Mouse (Mus musculus) small intestine, adult 2 months (tissue): ENCODE measurements at regions not wholly inside any gene's neighbourhood (a gene's known extent, or its start where the extent isn't known, plus 50 kb on each side); places are given as distances from the start of the nearest gene placed in this dataset.

Experiments
- CTCF ChIP-seq: fragments of 200-500 bp; IDR thresholded peaks from 2 replicates; pipeline ENCODE4 v1.5.1; 2012; ENCODE audit warnings: low read depth, mild to moderate bottlenecking, control low read depth, inconsistent platforms, low read length, moderate library complexity, mixed read lengths; ENCODE audit not compliant: insufficient replicate concordance, insufficient read length; ENCODE audit errors: extremely low read depth
- POLR2A ChIP-seq: fragments of 200-500 bp; IDR thresholded peaks from 2 replicates; pipeline ENCODE4 v1.6.1; 2012; ENCODE audit warnings: low read depth, mild to moderate bottlenecking, control low read depth, inconsistent platforms, low read length, moderate library complexity

GRCm38 (mm10) chr12:9912333-9912732 is 342.4 kb downstream of the Osr1 start:
- TF ChIP-seq CTCF (no peak), POLR2A (no peak)
